Mouse (Mus musculus): ENCODE measurements around the gene Card11.

Card11 gene

GRCm38 (mm10) chr5:140985311-140986050 is 14.9 kb downstream of the Card11 start:
- DNase-seq = no peak

GRCm38 (mm10) chr5:140981370-140981805 is 19.0 kb downstream of the Card11 start:
- no peak for DNase-seq

GRCm38 (mm10) chr5:140980783-140981182 is 19.6 kb downstream of the Card11 start:
- no peak for DNase-seq

GRCm38 (mm10) chr5:140980051-140980450 is 20.3 kb downstream of the Card11 start:
- no peak for DNase-seq

GRCm38 (mm10) chr5:140962945-140963344 is 37.4 kb downstream of the Card11 start:
- DNase-seq = peak; percentile 55

- DNase-seq = no peak
These were observed 39.6 kb downstream of the Card11 start for GRCm38 (mm10) chr5:140960732-140961131.

GRCm38 (mm10) chr5:140959160-140959559 is 41.2 kb downstream of the Card11 start:
- no peak for DNase-seq

GRCm38 (mm10) chr5:140957106-140957505 is 43.3 kb downstream of the Card11 start:
- DNase-seq = no peak

- no peak for DNase-seq
These were observed 44.7 kb downstream of the Card11 start for GRCm38 (mm10) chr5:140955666-140956065.

GRCm38 (mm10) chr5:140951801-140952200 is 48.6 kb downstream of the Card11 start:
- DNase-seq = no peak

- DNase-seq = peak; percentile 31
These were observed 52.4 kb downstream of the Card11 start for GRCm38 (mm10) chr5:140948009-140948408.

- DNase-seq = no peak
These were observed 54.3 kb downstream of the Card11 start for GRCm38 (mm10) chr5:140946034-140946433.

GRCm38 (mm10) chr5:140944382-140945125 is 55.8 kb downstream of the Card11 start:
- no peak for DNase-seq

- DNase-seq = peak; percentile 58
These were observed 59.4 kb downstream of the Card11 start for GRCm38 (mm10) chr5:140940923-140941491.

GRCm38 (mm10) chr5:140940257-140940922 is 60.0 kb downstream of the Card11 start:
- DNase-seq = no peak

- DNase-seq = no peak
These were observed 63.6 kb downstream of the Card11 start for GRCm38 (mm10) chr5:140936816-140937215.

GRCm38 (mm10) chr5:140935848-140936247 is 64.5 kb downstream of the Card11 start:
- DNase-seq = no peak

- DNase-seq = no peak
These were observed 65.6 kb downstream of the Card11 start for GRCm38 (mm10) chr5:140934639-140935315.

- no peak for DNase-seq
These were observed 68.7 kb downstream of the Card11 start for GRCm38 (mm10) chr5:140931523-140932229.

GRCm38 (mm10) chr5:140918519-140918918 is 81.9 kb downstream of the Card11 start:
- DNase-seq = no peak

- DNase-seq = no peak
These were observed 82.6 kb downstream of the Card11 start for GRCm38 (mm10) chr5:140917807-140918206.

GRCm38 (mm10) chr5:140910841-140911240 is 89.5 kb downstream of the Card11 start:
- no peak for DNase-seq
